Mouse (Mus musculus): ENCODE results near the gene Kcnb1. TPM values are rescaled to one million over a fixed set of nuclear protein-coding genes. Genes with fewer than 3 reads are reported as not detected.

The Kcnb1 gene
- polyA plus RNA-seq, 1 experiment from 2014 or later, result 0.85 TPM

DNA sequence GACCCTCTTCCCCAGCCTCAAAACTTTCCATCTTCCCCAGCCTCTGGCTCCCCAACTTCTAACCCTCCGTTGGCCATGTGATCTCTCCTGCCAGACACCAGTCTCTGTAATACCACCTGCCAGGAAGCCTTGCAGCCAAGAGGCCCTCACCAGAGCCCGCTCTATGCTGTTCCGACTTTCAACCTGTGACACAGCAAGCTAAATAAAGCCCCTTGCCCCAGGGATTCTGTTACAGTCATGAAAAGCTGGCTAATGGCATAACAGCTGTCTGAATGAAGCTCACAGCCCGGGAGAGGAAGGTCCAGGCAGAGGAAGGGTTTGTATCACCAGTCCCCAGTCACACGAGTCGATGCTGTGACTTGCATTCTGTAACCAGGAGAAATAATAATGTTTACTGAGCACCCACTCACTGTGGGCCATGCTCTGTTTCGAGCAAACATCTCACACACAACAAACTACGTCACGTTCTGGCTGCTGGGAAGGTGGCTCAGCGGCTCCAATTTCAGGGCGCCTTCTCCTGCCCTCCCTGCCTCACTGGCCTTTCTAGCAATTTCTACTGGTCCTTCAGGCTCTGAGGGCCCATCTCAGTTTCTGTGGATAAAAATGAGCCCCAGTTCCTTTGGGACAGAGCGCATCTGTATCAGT is 69.6 kb downstream of the Kcnb1 start:
- Histone ChIP-seq H3K9ac (ENCODE audit: low read length) (no peak overlapping the region), H3K36me3 (ENCODE audit: control insufficient read depth, insufficient read depth, low read length) (no peaks in the 10 kb centered on the region), H3K4me3 (ENCODE audit: control insufficient read depth in 1 of 2, insufficient read depth in 1 of 2, low read depth in 1 of 2, low read length in 2 of 2) (no peak overlapping the region), H3K27ac (replicated peaks in 1 of 2; ENCODE audit: control insufficient read depth in 1 of 2, insufficient read depth in 1 of 2, low read depth in 2 of 2, low read length in 2 of 2) (no peak overlapping the region), H3K9me3 (ENCODE audit: control insufficient read depth, low read length) (no peaks in the 10 kb centered on the region), H3K27me3 (ENCODE audit: control insufficient read depth, insufficient read depth, low read length) (no peaks in the 10 kb centered on the region), H3K4me1 (ENCODE audit: control insufficient read depth in 2 of 2, insufficient read depth in 2 of 2, low read length in 2 of 2) (peaks cover 0 to 12% of the 10 kb centered on the region in 2 experiments; a peak in 3 of 4 replicates), H3K4me2 (ENCODE audit: low read length) (no peak overlapping the region)
- no peak for ATAC-seq (ENCODE audit: insufficient number of reproducible peaks, insufficient read depth, low FRiP score, low read depth)
- 72% methylated on average over 12 of the region's 12 CpGs for WGBS

DNA sequence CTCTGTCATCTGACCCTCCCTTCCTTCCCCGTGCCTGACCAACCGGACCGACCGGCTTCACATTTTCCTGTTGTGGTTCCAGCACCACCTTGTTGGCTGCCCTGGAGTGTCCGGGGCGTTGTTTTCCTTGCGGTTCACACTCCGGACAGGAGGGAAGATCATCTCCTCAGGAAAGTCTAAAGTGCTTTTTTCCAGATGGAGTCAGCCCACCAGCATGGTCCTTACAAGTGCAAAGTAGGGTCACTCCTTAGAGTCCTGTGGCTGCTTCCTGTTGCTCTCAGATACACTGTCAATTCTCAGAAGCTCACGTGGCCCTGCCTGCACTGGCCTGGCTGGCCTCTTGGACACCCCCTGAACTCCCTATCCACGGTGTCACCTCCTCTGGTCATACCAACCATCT is 71.9 kb downstream of the Kcnb1 start:
- no peak for ATAC-seq (ENCODE audit: insufficient number of reproducible peaks, insufficient read depth, low FRiP score, low read depth)
- 63% methylated on average over 10 of the region's 10 CpGs for WGBS

DNA sequence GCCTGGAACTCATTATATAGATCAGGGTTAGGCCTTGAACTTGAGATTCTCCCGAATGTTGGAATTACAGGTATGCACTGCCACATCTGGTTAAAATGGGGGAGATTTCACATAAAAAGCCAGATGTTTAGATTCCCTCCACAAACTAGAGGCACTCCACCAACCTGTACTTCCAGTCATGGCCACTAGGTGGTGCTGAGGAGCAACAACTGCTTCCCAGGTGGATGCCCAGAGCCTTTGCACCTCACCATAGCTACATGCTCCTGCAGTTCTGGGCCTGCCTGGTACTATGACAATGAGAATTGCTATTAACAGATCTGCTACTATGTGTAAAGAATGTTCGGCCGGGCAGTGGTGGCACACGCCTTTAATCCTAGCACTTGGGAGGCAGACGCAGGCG is 77.2 kb downstream of the Kcnb1 start:
- no peak overlapping the region for H3K4me3 ChIP-seq (ENCODE audit: control insufficient read depth in 1 of 2, insufficient read depth in 1 of 2, low read depth in 1 of 2, low read length in 2 of 2)
- 44% methylated on average over 6 of the region's 6 CpGs for WGBS
- no peak for ATAC-seq (ENCODE audit: insufficient number of reproducible peaks, insufficient read depth, low FRiP score, low read depth)
- H3K9me3 ChIP-seq (ENCODE audit: control insufficient read depth, low read length), result no peaks in the 10 kb centered on the region
- no peak overlapping the region for H3K4me2 ChIP-seq (ENCODE audit: low read length)
- H3K27ac ChIP-seq (replicated peaks in 1 of 2; ENCODE audit: control insufficient read depth in 1 of 2, insufficient read depth in 1 of 2, low read depth in 2 of 2, low read length in 2 of 2), result no peak overlapping the region
- no peak overlapping the region for H3K9ac ChIP-seq (ENCODE audit: low read length)
- no peaks in the 10 kb centered on the region for H3K4me1 ChIP-seq (ENCODE audit: control insufficient read depth in 2 of 2, insufficient read depth in 2 of 2, low read length in 2 of 2)
- H3K36me3 ChIP-seq (ENCODE audit: control insufficient read depth, insufficient read depth, low read length), result no peaks in the 10 kb centered on the region
- no peaks in the 10 kb centered on the region; the same call in 1 of the 2 replicates for H3K27me3 ChIP-seq (ENCODE audit: control insufficient read depth, insufficient read depth, low read length)

More for the DNA sequence above, 71.9 kb downstream of the Kcnb1 start:
- Histone ChIP-seq H3K4me3 (ENCODE audit: control insufficient read depth in 1 of 2, insufficient read depth in 1 of 2, low read depth in 1 of 2, low read length in 2 of 2) (no peak overlapping the region), H3K27ac (replicated peaks in 1 of 2; ENCODE audit: control insufficient read depth in 1 of 2, insufficient read depth in 1 of 2, low read depth in 2 of 2, low read length in 2 of 2) (no peak overlapping the region), H3K36me3 (ENCODE audit: control insufficient read depth, insufficient read depth, low read length) (no peaks in the 10 kb centered on the region), H3K27me3 (ENCODE audit: control insufficient read depth, insufficient read depth, low read length) (no peaks in the 10 kb centered on the region), H3K4me2 (ENCODE audit: low read length) (no peak overlapping the region), H3K9me3 (ENCODE audit: control insufficient read depth, low read length) (no peaks in the 10 kb centered on the region), H3K9ac (ENCODE audit: low read length) (no peak overlapping the region), H3K4me1 (ENCODE audit: control insufficient read depth in 2 of 2, insufficient read depth in 2 of 2, low read length in 2 of 2) (0 out of 4 replicates have a peak, but pooled peaks cover 0 to 5% of the 10 kb centered on the region in 2 experiments)

DNA sequence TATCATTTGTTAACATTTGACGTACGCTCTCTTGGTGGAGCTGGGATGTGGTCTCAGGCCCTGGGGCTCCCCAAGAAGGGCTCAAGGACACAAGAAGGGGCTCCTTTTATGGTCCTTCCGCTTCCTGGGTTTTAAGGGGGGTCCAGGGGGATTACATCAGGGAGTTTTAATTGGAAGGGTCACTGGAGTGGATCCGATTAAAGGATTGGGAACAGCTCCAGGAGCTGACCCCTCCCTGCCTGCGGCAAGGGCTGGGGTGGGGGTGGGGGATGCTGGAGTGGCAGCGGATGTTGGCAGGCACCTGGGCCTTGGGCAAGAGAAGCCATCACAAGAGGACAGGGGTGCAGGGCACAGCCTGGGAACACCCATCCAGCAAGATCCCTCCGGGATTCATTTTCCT is 77.7 kb downstream of the Kcnb1 start:
- Histone ChIP-seq H3K27me3 (ENCODE audit: control insufficient read depth, insufficient read depth, low read length) (no peaks in the 10 kb centered on the region; the same call in 1 of the 2 replicates), H3K9me3 (ENCODE audit: control insufficient read depth, low read length) (no peaks in the 10 kb centered on the region), H3K4me1 (ENCODE audit: control insufficient read depth in 2 of 2, insufficient read depth in 2 of 2, low read length in 2 of 2) (no peaks in the 10 kb centered on the region), H3K36me3 (ENCODE audit: control insufficient read depth, insufficient read depth, low read length) (no peaks in the 10 kb centered on the region), H3K4me2 (ENCODE audit: low read length) (no peak overlapping the region), H3K9ac (ENCODE audit: low read length) (no peak overlapping the region), H3K27ac (replicated peaks in 1 of 2; ENCODE audit: control insufficient read depth in 1 of 2, insufficient read depth in 1 of 2, low read depth in 2 of 2, low read length in 2 of 2) (no peak overlapping the region), H3K4me3 (ENCODE audit: control insufficient read depth in 1 of 2, insufficient read depth in 1 of 2, low read depth in 1 of 2, low read length in 2 of 2) (no peak overlapping the region)
- 50% methylated on average over 7 of the region's 7 CpGs for WGBS
- ATAC-seq (ENCODE audit: insufficient number of reproducible peaks, insufficient read depth, low FRiP score, low read depth), result no peak

- no peak overlapping the region for H3K9ac ChIP-seq (ENCODE audit: low read length)
- no peaks in the 10 kb centered on the region for H3K36me3 ChIP-seq (ENCODE audit: control insufficient read depth, insufficient read depth, low read length)
- H3K27me3 ChIP-seq (ENCODE audit: control insufficient read depth, insufficient read depth, low read length), result no peaks in the 10 kb centered on the region; the same call in 1 of the 2 replicates
- ATAC-seq (ENCODE audit: insufficient number of reproducible peaks, insufficient read depth, low FRiP score, low read depth), result no peak
- no peak overlapping the region for H3K4me2 ChIP-seq (ENCODE audit: low read length)
- H3K9me3 ChIP-seq (ENCODE audit: control insufficient read depth, low read length), result 0 out of 2 replicates have a peak, but pooled peaks cover 2% of the 10 kb centered on the region
- H3K4me1 ChIP-seq (ENCODE audit: control insufficient read depth in 2 of 2, insufficient read depth in 2 of 2, low read length in 2 of 2), result no peaks in the 10 kb centered on the region
- WGBS, result 78% methylated on average over 8 of the region's 8 CpGs
- H3K4me3 ChIP-seq (ENCODE audit: control insufficient read depth in 1 of 2, insufficient read depth in 1 of 2, low read depth in 1 of 2, low read length in 2 of 2), result no peak overlapping the region
- no peak overlapping the region for H3K27ac ChIP-seq (replicated peaks in 1 of 2; ENCODE audit: control insufficient read depth in 1 of 2, insufficient read depth in 1 of 2, low read depth in 2 of 2, low read length in 2 of 2)
Measured at GRCm38 (mm10) chr2:167109506-167109905, 80.4 kb downstream of the Kcnb1 start.

GRCm38 (mm10) chr2:167103546-167103945 is 86.4 kb downstream of the Kcnb1 start:
- H3K36me3 ChIP-seq (ENCODE audit: control insufficient read depth, insufficient read depth, low read length), result no peaks in the 10 kb centered on the region
- no peak for ATAC-seq (ENCODE audit: insufficient number of reproducible peaks, insufficient read depth, low FRiP score, low read depth)
- no peak overlapping the region for H3K9ac ChIP-seq (ENCODE audit: low read length)
- no peak overlapping the region for H3K27ac ChIP-seq (replicated peaks in 1 of 2; ENCODE audit: control insufficient read depth in 1 of 2, insufficient read depth in 1 of 2, low read depth in 2 of 2, low read length in 2 of 2)
- 42% methylated on average over 7 of the region's 7 CpGs for WGBS
- H3K9me3 ChIP-seq (ENCODE audit: control insufficient read depth, low read length), result 0 out of 2 replicates have a peak, but pooled peaks cover 2% of the 10 kb centered on the region
- H3K4me2 ChIP-seq (ENCODE audit: low read length), result no peak overlapping the region
- H3K27me3 ChIP-seq (ENCODE audit: control insufficient read depth, insufficient read depth, low read length), result no peaks in the 10 kb centered on the region
- H3K4me1 ChIP-seq (ENCODE audit: control insufficient read depth in 2 of 2, insufficient read depth in 2 of 2, low read length in 2 of 2), result peaks cover 0 to 4% of the 10 kb centered on the region in 2 experiments; a peak in 1 of 4 replicates
- H3K4me3 ChIP-seq (ENCODE audit: control insufficient read depth in 1 of 2, insufficient read depth in 1 of 2, low read depth in 1 of 2, low read length in 2 of 2), result no peak overlapping the region

DNA sequence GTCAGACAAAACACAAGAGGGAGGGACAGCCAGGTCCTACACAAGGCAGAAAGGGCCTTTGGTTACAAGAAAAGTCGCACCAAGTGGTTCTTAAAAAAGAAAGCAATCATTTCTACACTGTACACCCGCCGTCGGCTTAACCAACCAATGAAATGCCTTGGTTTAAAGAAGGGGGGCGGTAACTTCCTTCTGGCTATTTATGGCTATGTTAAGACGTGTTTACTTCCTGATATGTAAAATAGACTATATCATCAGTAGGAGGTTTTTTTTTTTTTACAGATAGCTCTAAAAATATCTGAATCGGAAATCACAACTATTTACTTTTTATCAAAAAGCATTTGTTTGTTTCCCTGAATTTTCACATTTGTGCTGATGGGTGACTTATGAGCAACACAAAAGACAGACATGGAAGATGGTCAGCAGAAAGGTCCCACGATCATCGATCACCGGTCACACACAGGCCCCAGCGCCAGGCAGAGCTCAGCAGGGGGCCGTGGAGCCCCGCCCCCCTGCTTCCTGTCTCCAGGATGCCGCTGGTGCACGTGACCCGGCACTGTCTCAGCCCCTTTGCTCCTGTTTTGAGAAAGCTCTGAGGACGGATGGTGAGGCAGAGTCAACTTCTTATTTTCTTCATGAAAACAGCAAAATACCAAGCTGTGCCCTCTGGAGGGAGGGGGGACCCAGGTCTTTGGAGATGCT is 88.1 kb downstream of the Kcnb1 start:
- peak overlapping the region; percentile 21; the same call in 1 of the 2 replicates for H3K4me2 ChIP-seq (ENCODE audit: low read length)
- WGBS, result 57% methylated on average over 17 of the region's 17 CpGs

More for the DNA sequence above, 88.1 kb downstream of the Kcnb1 start:
- no peak for ATAC-seq (ENCODE audit: insufficient number of reproducible peaks, insufficient read depth, low FRiP score, low read depth)
- Histone ChIP-seq H3K9ac (ENCODE audit: low read length) (no peak overlapping the region), H3K9me3 (ENCODE audit: control insufficient read depth, low read length) (no peaks in the 10 kb centered on the region), H3K36me3 (ENCODE audit: control insufficient read depth, insufficient read depth, low read length) (no peaks in the 10 kb centered on the region), H3K4me1 (ENCODE audit: control insufficient read depth in 2 of 2, insufficient read depth in 2 of 2, low read length in 2 of 2) (peaks cover 0 to 4% of the 10 kb centered on the region in 2 experiments; a peak in 1 of 4 replicates), H3K4me3 (ENCODE audit: control insufficient read depth in 1 of 2, insufficient read depth in 1 of 2, low read depth in 1 of 2, low read length in 2 of 2) (no peak overlapping the region), H3K27me3 (ENCODE audit: control insufficient read depth, insufficient read depth, low read length) (no peaks in the 10 kb centered on the region), H3K27ac (replicated peaks in 1 of 2; ENCODE audit: control insufficient read depth in 1 of 2, insufficient read depth in 1 of 2, low read depth in 2 of 2, low read length in 2 of 2) (no peak overlapping the region)
